Mouse (Mus musculus) MEL (cell line): ENCODE results near the gene Hist1h2ae. TPM values are rescaled to one million over a fixed set of nuclear protein-coding genes. Genes with fewer than 3 reads are reported as not detected.
"Not testable (repeated sequence)": the region's sequence is repeated elsewhere in the genome, so short reads cannot be mapped to it uniquely, and the experiment has no call there.

Experiments used
- DNase-seq: peaks from one replicate; pipeline ENCODE4 v3.0.0; 2011; ENCODE audit warnings: low read depth, low spot score
- H3K27ac ChIP-seq: 2 replicates; pipeline ENCODE4 v1.5.1; 2012; ENCODE audit warnings: low read depth, mild to moderate bottlenecking, control low read depth, low read length, moderate library complexity; ENCODE audit not compliant: control insufficient read depth
- H3K27me3 ChIP-seq, 2 experiments: fragments of 150-350 bp in 1 of 2; sonication (generic) in 1 of 2; 2 replicates each; pipeline ENCODE4 v1.6.1; 2012; ENCODE audit warnings: low read length in 2 of 2, mild to moderate bottlenecking in 2 of 2, improper control_type of control experiment in 1 of 2, moderate library complexity in 1 of 2; ENCODE audit not compliant: insufficient read depth in 2 of 2, control insufficient read depth in 1 of 2
- H3K36me3 ChIP-seq, 2 experiments: 2 replicates each; pipeline ENCODE4 v1.6.1; 2012 to 2014; ENCODE audit warnings: low read length in 2 of 2, improper control_type of control experiment in 1 of 2, inconsistent platforms in 1 of 2, mild to moderate bottlenecking in 1 of 2; ENCODE audit not compliant: insufficient read depth in 2 of 2, control insufficient read depth in 1 of 2
- H3K4me1 ChIP-seq, 2 experiments: fragments of 150-350 bp in 1 of 2; sonication (generic) in 1 of 2; 2 replicates each; pipeline ENCODE4 v1.6.1; 2012; ENCODE audit warnings: low read length in 2 of 2, improper control_type of control experiment in 1 of 2, mild to moderate bottlenecking in 1 of 2; ENCODE audit not compliant: insufficient read depth in 2 of 2, control insufficient read depth in 1 of 2
- H3K4me3 ChIP-seq, 2 experiments: fragments of 150-350 bp in 1 of 2; sonication (generic) in 1 of 2; 2 replicates each; pipeline ENCODE4 v1.5.1; 2012; ENCODE audit warnings: low read depth in 2 of 2, low read length in 2 of 2, mild to moderate bottlenecking in 2 of 2, moderate library complexity in 2 of 2, control low read depth in 1 of 2, improper control_type of control experiment in 1 of 2; ENCODE audit not compliant: control insufficient read depth in 1 of 2, insufficient read depth in 1 of 2
- H3K79me2 ChIP-seq: 2 replicates; pipeline ENCODE4 v1.6.1; 2012; ENCODE audit warnings: mild to moderate bottlenecking, low read length, moderate library complexity; ENCODE audit not compliant: control insufficient read depth, poor library complexity, insufficient read depth
- H3K9ac ChIP-seq: 2 replicates; pipeline ENCODE4 v1.6.1; 2012; ENCODE audit warnings: low read depth, mild to moderate bottlenecking, control low read depth, low read length, moderate library complexity; ENCODE audit not compliant: control insufficient read depth, poor library complexity, severe bottlenecking
- H3K9me3 ChIP-seq: fragments of 150-350 bp; sonication (generic); replicated peaks from 2 replicates; pipeline ENCODE4 v1.6.1; 2012; ENCODE audit warnings: mild to moderate bottlenecking, low read length, improper control_type of control experiment, moderate library complexity; ENCODE audit not compliant: insufficient read depth
- CHD2 ChIP-seq: IDR thresholded peaks from 2 replicates; pipeline ENCODE4 v1.6.1; 2011; ENCODE audit warnings: low read length, improper control_type of control experiment
- ELF1 ChIP-seq: IDR thresholded peaks from 2 replicates; pipeline ENCODE4 v1.6.1; 2014; ENCODE audit warnings: low read depth, mild to moderate bottlenecking, inconsistent platforms, low read length, improper control_type of control experiment, moderate library complexity
- EP300 ChIP-seq, 2 experiments: IDR thresholded peaks; 2 replicates each; pipeline ENCODE4 v1.6.1; 2011; ENCODE audit warnings: improper control_type of control experiment in 2 of 2, low read length in 2 of 2, low read depth in 1 of 2, mild to moderate bottlenecking in 1 of 2
- GABPA ChIP-seq: IDR thresholded peaks from 2 replicates; pipeline ENCODE4 v1.6.1; 2012; ENCODE audit warnings: low read depth, mild to moderate bottlenecking, inconsistent platforms, low read length, improper control_type of control experiment, moderate library complexity
- MAX ChIP-seq: IDR thresholded peaks from 2 replicates; pipeline ENCODE4 v1.6.1; 2011; ENCODE audit warnings: low read length, improper control_type of control experiment
- MXI1 ChIP-seq: IDR thresholded peaks from 2 replicates; pipeline ENCODE4 v1.6.1; 2011; ENCODE audit warnings: mild to moderate bottlenecking, low read depth, low read length, improper control_type of control experiment
- MYB ChIP-seq: IDR thresholded peaks from 2 replicates; pipeline ENCODE4 v1.6.1; 2011; ENCODE audit warnings: mild to moderate bottlenecking, low read depth, low read length, improper control_type of control experiment
- NRF1 ChIP-seq: IDR thresholded peaks from 2 replicates; pipeline ENCODE4 v1.6.1; 2014; ENCODE audit warnings: low read depth, mild to moderate bottlenecking, inconsistent platforms, low read length, improper control_type of control experiment, moderate library complexity; ENCODE audit not compliant: poor library complexity, insufficient read depth, severe bottlenecking
- POLR2A ChIP-seq, 2 experiments: IDR thresholded peaks; 2 replicates each; pipeline ENCODE4 v1.6.1; 2011 to 2012; ENCODE audit warnings: low read length in 2 of 2, mild to moderate bottlenecking in 2 of 2, control low read depth in 1 of 2, improper control_type of control experiment in 1 of 2, low read depth in 1 of 2, moderate library complexity in 1 of 2; ENCODE audit not compliant: control insufficient read depth in 1 of 2, insufficient read depth in 1 of 2, poor library complexity in 1 of 2
- POLR2AphosphoS5 ChIP-seq: IDR thresholded peaks from 2 replicates; pipeline ENCODE4 v1.6.1; 2012; ENCODE audit warnings: low read depth, borderline replicate concordance, mild to moderate bottlenecking, inconsistent platforms, low read length, moderate library complexity, mixed read lengths
- RAD21 ChIP-seq: IDR thresholded peaks from 2 replicates; pipeline ENCODE4 v1.6.1; 2011; ENCODE audit warnings: mild to moderate bottlenecking, low read depth, low read length, improper control_type of control experiment
- TBP ChIP-seq: IDR thresholded peaks from 2 replicates; pipeline ENCODE4 v1.8.0; 2011; ENCODE audit warnings: low read depth, low read length, improper control_type of control experiment
- UBTF ChIP-seq: IDR thresholded peaks from 2 replicates; pipeline ENCODE4 v1.6.1; 2012; ENCODE audit warnings: low read depth, mild to moderate bottlenecking, inconsistent platforms, low read length, improper control_type of control experiment, moderate library complexity, borderline replicate concordance; ENCODE audit not compliant: insufficient read depth
- polyA plus RNA-seq, 2 experiments: library from polyadenylated mRNA; stranded (reverse) in 1 of 2; unstranded in 1 of 2; fragments of >175 nt in 1 of 2; fragments of >200 nt in 1 of 2; gene quantifications; 2 replicates each; pipeline versions ENCODE4 v1.2.1 to v1.2.4; 2012; ENCODE audit warnings: low replicate concordance in 2 of 2, low read depth in 1 of 2; ENCODE audit not compliant: insufficient read length in 2 of 2, insufficient read depth in 1 of 2, missing spikeins in 1 of 2
- total RNA-seq: library from RNA; depleted of rRNA; stranded (reverse); fragments of 300-350 nt; gene quantifications from 2 replicates; pipeline ENCODE4 v1.2.3, GENCODE M21; 2012

The Hist1h2ae gene
- total and polyA plus RNA-seq, 3 experiments: 3.3 to 560 TPM; not detected in 1

GRCm38 (mm10) chr13:23572218-23573033 lies 1.4 kb upstream of the Hist1h2ae start:
- peak overlapping the region in 1 of 2 experiments; percentile 4 for H3K4me3 ChIP-seq
- no peaks in the 10 kb centered on the region for H3K9me3 ChIP-seq
- peaks cover 6% of the 10 kb centered on the region; the same call in 1 of the 2 replicates for H3K79me2 ChIP-seq
- no peaks in the 10 kb centered on the region; a peak in 1 of 4 replicates for H3K4me1 ChIP-seq
- H3K27ac ChIP-seq: peak overlapping the region; percentile 98
- peak overlapping the region; percentile 99 for H3K9ac ChIP-seq
- TF ChIP-seq TBP (no peak), MAX (no peak), UBTF (no peak), NRF1 (no peak), GABPA (no peak), MXI1 (no peak), MYB (no peak), RAD21 (no peak), CHD2 (no peak), ELF1 (no peak), EP300 (IDR thresholded peaks at IDR 0.05; ENCODE audit: low read depth in 1 of 2, low read length in 2 of 2) (no peak)
- TF ChIP-seq, all 39 proteins: peak for 0
- DNase-seq: peak; percentile 85
- H3K36me3 ChIP-seq: peaks cover 0 to 24% of the 10 kb centered on the region in 2 experiments; a peak in 2 of 4 replicates
- no peaks in the 10 kb centered on the region for H3K27me3 ChIP-seq

GRCm38 (mm10) chr13:23571504-23572217 lies 641 bp upstream of the Hist1h2ae start:
- TF ChIP-seq POLR2A (IDR thresholded peaks at IDR 0.05; ENCODE audit: control insufficient read depth in 1 of 2, insufficient read depth in 1 of 2, low read depth in 1 of 2, low read length in 2 of 2, poor library complexity in 1 of 2) (peak; percentile 91 to 95), UBTF (peak; percentile 96; the same call in 1 of the 2 replicates), POLR2AphosphoS5 (peak; percentile 93; the same call in 1 of the 2 replicates), TBP (peak; percentile 37; the same call in 1 of the 2 replicates)
- H3K9me3 ChIP-seq, H3K79me2 ChIP-seq, H3K4me1 ChIP-seq, H3K27me3 ChIP-seq: not testable (repeated sequence)
- Histone ChIP-seq H3K9ac (peak overlapping the region; percentile 99), H3K27ac (peak overlapping the region; percentile 98), H3K4me3 (peak overlapping the region; percentile 4 to 15; a peak in 3 of 4 replicates), H3K36me3 (peaks cover 0 to 21% of the 10 kb centered on the region in 2 experiments; a peak in 2 of 4 replicates)
- DNase-seq: peak; percentile 85
